Mouse (Mus musculus): ENCODE data around the gene Mef2d. TPM values are rescaled to one million over a fixed set of nuclear protein-coding genes. Genes with fewer than 3 reads are reported as not detected.

Mef2d gene
- polyA plus RNA-seq, 1 experiment from 2014 or later, result 15.1 TPM

- H3K9ac ChIP-seq (replicated peaks), result peak overlapping the region; percentile 42
- peaks cover 86% of the 10 kb centered on the region for H3K4me1 ChIP-seq
- peaks cover under 1% of the 10 kb centered on the region; the same call in 1 of the 2 replicates for H3K27me3 ChIP-seq
- no peak overlapping the region for H3K4me3 ChIP-seq
- peak overlapping the region; percentile 31; the same call in 1 of the 2 replicates for H3K27ac ChIP-seq (replicated peaks)
- WGBS, result 36% methylated on average over 5 of the region's 5 CpGs
- no peak overlapping the region for H3K4me2 ChIP-seq (replicated peaks)
- H3K36me3 ChIP-seq, result no peaks in the 10 kb centered on the region
- no peaks in the 10 kb centered on the region for H3K9me3 ChIP-seq
- no peak for ATAC-seq (ENCODE audit: low FRiP score, low read depth)
These were observed 4.4 kb downstream of the Mef2d start for GRCm38 (mm10) chr3:88146376-88147112.

GRCm38 (mm10) chr3:88147444-88147843 lies 5.3 kb downstream of the Mef2d start:
- no peak for ATAC-seq (ENCODE audit: low FRiP score, low read depth)
- Histone ChIP-seq H3K36me3 (no peaks in the 10 kb centered on the region), H3K9me3 (no peaks in the 10 kb centered on the region), H3K27me3 (no peaks in the 10 kb centered on the region), H3K27ac (replicated peaks) (no peak overlapping the region), H3K4me2 (replicated peaks) (no peak overlapping the region), H3K4me1 (peaks cover 95% of the 10 kb centered on the region), H3K9ac (replicated peaks) (no peak overlapping the region), H3K4me3 (no peak overlapping the region)
- 81% methylated on average over 2 of the region's 2 CpGs for WGBS

GRCm38 (mm10) chr3:88147866-88148265 lies 5.7 kb downstream of the Mef2d start:
- Histone ChIP-seq H3K27ac (replicated peaks) (no peak overlapping the region), H3K27me3 (no peaks in the 10 kb centered on the region), H3K9ac (replicated peaks) (no peak overlapping the region), H3K4me2 (replicated peaks) (no peak overlapping the region), H3K4me3 (no peak overlapping the region), H3K36me3 (no peaks in the 10 kb centered on the region), H3K4me1 (peaks cover 98% of the 10 kb centered on the region), H3K9me3 (no peaks in the 10 kb centered on the region)
- WGBS, result 66% methylated on average over 1 of the region's 1 CpGs
- no peak for ATAC-seq (ENCODE audit: low FRiP score, low read depth)

GRCm38 (mm10) chr3:88148354-88148753 lies 6.2 kb downstream of the Mef2d start:
- no peak overlapping the region for H3K9ac ChIP-seq (replicated peaks)

GRCm38 (mm10) chr3:88148776-88149509 lies 6.8 kb downstream of the Mef2d start:
- Histone ChIP-seq H3K9ac (replicated peaks) (no peak overlapping the region), H3K36me3 (no peaks in the 10 kb centered on the region), H3K4me2 (replicated peaks) (0 out of 2 replicates have a peak overlapping the region, but pooled peaks have one; percentile 28), H3K9me3 (no peaks in the 10 kb centered on the region), H3K4me3 (no peak overlapping the region), H3K27me3 (no peaks in the 10 kb centered on the region), H3K4me1 (peaks cover 91% of the 10 kb centered on the region), H3K27ac (replicated peaks) (0 out of 2 replicates have a peak overlapping the region, but pooled peaks have one; percentile 86)
- ATAC-seq (ENCODE audit: low FRiP score, low read depth), result no peak
- 69% methylated on average over 4 of the region's 4 CpGs for WGBS

More at GRCm38 (mm10) chr3:88148354-88148753, 6.2 kb downstream of the Mef2d start:
- Histone ChIP-seq H3K4me1 (peaks cover 97% of the 10 kb centered on the region), H3K27ac (replicated peaks) (no peak overlapping the region), H3K36me3 (no peaks in the 10 kb centered on the region), H3K27me3 (no peaks in the 10 kb centered on the region), H3K4me2 (replicated peaks) (no peak overlapping the region), H3K9me3 (no peaks in the 10 kb centered on the region), H3K4me3 (no peak overlapping the region)
- WGBS, result 87% methylated on average over 5 of the region's 5 CpGs
- ATAC-seq (ENCODE audit: low FRiP score, low read depth), result no peak

- Histone ChIP-seq H3K27ac (replicated peaks) (peak overlapping the region; percentile 86), H3K9me3 (no peaks in the 10 kb centered on the region), H3K9ac (replicated peaks) (peak overlapping the region; percentile 43; the same call in 1 of the 2 replicates), H3K4me2 (replicated peaks) (peak overlapping the region; percentile 28; the same call in 1 of the 2 replicates), H3K4me3 (no peak overlapping the region), H3K36me3 (no peaks in the 10 kb centered on the region), H3K27me3 (no peaks in the 10 kb centered on the region), H3K4me1 (peaks cover 85% of the 10 kb centered on the region)
- 26% methylated on average over 6 of the region's 6 CpGs for WGBS
- ATAC-seq (ENCODE audit: low FRiP score, low read depth), result no peak
These were observed 7.4 kb downstream of the Mef2d start for GRCm38 (mm10) chr3:88149510-88149974.

- H3K27ac ChIP-seq (replicated peaks), result peak overlapping the region; percentile 86
- H3K9me3 ChIP-seq, result no peaks in the 10 kb centered on the region
- no peaks in the 10 kb centered on the region for H3K36me3 ChIP-seq
- H3K4me2 ChIP-seq (replicated peaks), result peak overlapping the region; percentile 28
- H3K4me1 ChIP-seq, result peaks cover 77% of the 10 kb centered on the region
- peak; percentile 50 for ATAC-seq (ENCODE audit: low FRiP score, low read depth)
- no peaks in the 10 kb centered on the region for H3K27me3 ChIP-seq
- H3K9ac ChIP-seq (replicated peaks), result peak overlapping the region; percentile 43
- WGBS, result 17% methylated on average over 14 of the region's 14 CpGs
- no peak overlapping the region for H3K4me3 ChIP-seq
These were observed 8.2 kb downstream of the Mef2d start for GRCm38 (mm10) chr3:88150061-88150998.

- Histone ChIP-seq H3K4me1 (peaks cover 71% of the 10 kb centered on the region), H3K27me3 (no peaks in the 10 kb centered on the region), H3K27ac (replicated peaks) (peak overlapping the region; percentile 86), H3K36me3 (peaks cover 5% of the 10 kb centered on the region), H3K9me3 (no peaks in the 10 kb centered on the region), H3K4me2 (replicated peaks) (peak overlapping the region; percentile 28; the same call in 1 of the 2 replicates), H3K4me3 (no peak overlapping the region), H3K9ac (replicated peaks) (peak overlapping the region; percentile 43; the same call in 1 of the 2 replicates)
- no peak for ATAC-seq (ENCODE audit: low FRiP score, low read depth)
- 55% methylated on average over 3 of the region's 3 CpGs for WGBS
These were observed 8.8 kb downstream of the Mef2d start for GRCm38 (mm10) chr3:88150999-88151364.

GRCm38 (mm10) chr3:88152056-88152455 lies 9.9 kb downstream of the Mef2d start:
- ATAC-seq (ENCODE audit: low FRiP score, low read depth), result peak; percentile 89
- Histone ChIP-seq H3K27ac (replicated peaks) (peak overlapping the region; percentile 86), H3K4me3 (no peak overlapping the region), H3K36me3 (peaks cover 13% of the 10 kb centered on the region), H3K4me2 (replicated peaks) (peak overlapping the region; percentile 34), H3K4me1 (peaks cover 60% of the 10 kb centered on the region), H3K9me3 (no peaks in the 10 kb centered on the region), H3K27me3 (no peaks in the 10 kb centered on the region), H3K9ac (replicated peaks) (peak overlapping the region; percentile 11; the same call in 1 of the 2 replicates)
- WGBS, result 26% methylated on average over 3 of the region's 3 CpGs

GRCm38 (mm10) chr3:88153290-88154011 lies 11.3 kb downstream of the Mef2d start:
- no peak for ATAC-seq (ENCODE audit: low FRiP score, low read depth)
- H3K4me3 ChIP-seq, result no peak overlapping the region
- H3K4me2 ChIP-seq (replicated peaks), result no peak overlapping the region
- peaks cover 22% of the 10 kb centered on the region for H3K36me3 ChIP-seq
- WGBS, result 94% methylated on average over 3 of the region's 3 CpGs
- H3K27ac ChIP-seq (replicated peaks), result no peak overlapping the region
- no peaks in the 10 kb centered on the region for H3K27me3 ChIP-seq
- no peaks in the 10 kb centered on the region for H3K9me3 ChIP-seq
- H3K9ac ChIP-seq (replicated peaks), result no peak overlapping the region
- peaks cover 56% of the 10 kb centered on the region for H3K4me1 ChIP-seq

- no peak overlapping the region for H3K9ac ChIP-seq (replicated peaks)
- peaks cover 48% of the 10 kb centered on the region for H3K4me1 ChIP-seq
- H3K4me2 ChIP-seq (replicated peaks), result no peak overlapping the region
- peaks cover 30% of the 10 kb centered on the region for H3K36me3 ChIP-seq
- no peak overlapping the region for H3K27ac ChIP-seq (replicated peaks)
- H3K9me3 ChIP-seq, result no peaks in the 10 kb centered on the region
- no peaks in the 10 kb centered on the region for H3K27me3 ChIP-seq
- WGBS, result 81% methylated on average over 2 of the region's 2 CpGs
- H3K4me3 ChIP-seq, result no peak overlapping the region
- no peak for ATAC-seq (ENCODE audit: low FRiP score, low read depth)
These were observed 12.1 kb downstream of the Mef2d start for GRCm38 (mm10) chr3:88154236-88154635.
